Mouse (Mus musculus) central nervous system, embryonic 11.5 days (tissue): Measurements from ENCODE around the gene Olfr774. TPM values are rescaled to one million over a fixed set of nuclear protein-coding genes. Genes with fewer than 3 reads are reported as not detected.

Source experiments
- polyA plus RNA-seq: library from polyadenylated mRNA; depleted of rRNA; stranded (reverse); fragments of >200 nt; gene quantifications from 2 replicates; pipeline ENCODE4 v1.2.3, GENCODE M21; 2012; rRNA removed

Olfr774 gene
- polyA plus RNA-seq: not detected in 2 replicates

GRCm38 (mm10) chr10:129235904-129236303 lies at the start of gene Olfr774:
Olfr774 (plus strand) TSS chr10:129236204.

GRCm38 (mm10) chr10:129187319-129187718 lies 48.7 kb upstream of the Olfr774 start, which contains the start of gene Olfr773:
Olfr773 (minus strand) TSS chr10:129187419.

GRCm38 (mm10) chr10:129248112-129248511 lies 12.1 kb downstream of the Olfr774 start, which contains the start of gene Olfr775:
Olfr775 (plus strand) TSS chr10:129248412.

GRCm38 (mm10) chr10:129258827-129259226 lies 22.8 kb downstream of the Olfr774 start, which contains the start of gene Olfr776:
Olfr776 (plus strand) TSS chr10:129259127.

GRCm38 (mm10) chr10:129271081-129271535 lies 35.1 kb downstream of the Olfr774 start, which contains the start of gene Olfr777:
Olfr777 (minus strand) TSS chr10:129271485.

Other genes starting within 250 kb of the Olfr774 start
- not detected in 2 replicates for gene Olfr9, start 246.8 kb upstream of the Olfr774 start, polyA plus RNA-seq
- gene Olfr763, start 225.4 kb upstream of the Olfr774 start, polyA plus RNA-seq: not detected in 2 replicates
- gene Olfr764-ps1, start 196.3 kb upstream of the Olfr774 start, polyA plus RNA-seq: not detected in 2 replicates
- not detected in 2 replicates for gene Olfr765, start 186.2 kb upstream of the Olfr774 start, polyA plus RNA-seq
- gene Olfr766-ps1, start 167.2 kb upstream of the Olfr774 start, polyA plus RNA-seq: not detected in 2 replicates
- gene Olfr767, start 153.3 kb upstream of the Olfr774 start, polyA plus RNA-seq: not detected in 2 replicates
- gene Olfr768, start 136.8 kb upstream of the Olfr774 start, polyA plus RNA-seq: not detected in 2 replicates
- not detected in 2 replicates for gene Olfr769, start 118.3 kb upstream of the Olfr774 start, polyA plus RNA-seq
- not detected in 2 replicates for gene Olfr770, start 97.2 kb upstream of the Olfr774 start, polyA plus RNA-seq
- not detected in 2 replicates for gene Olfr771, start 71.5 kb upstream of the Olfr774 start, polyA plus RNA-seq
- gene Olfr772, start 58.3 kb upstream of the Olfr774 start, polyA plus RNA-seq: not detected in 2 replicates
- gene Olfr773, start 48.8 kb upstream of the Olfr774 start, polyA plus RNA-seq: not detected in 2 replicates
- not detected in 2 replicates for gene Olfr775, start 12.2 kb downstream of the Olfr774 start, polyA plus RNA-seq
- gene Olfr776, start 22.9 kb downstream of the Olfr774 start, polyA plus RNA-seq: not detected in 2 replicates
- not detected in 2 replicates for gene Olfr777, start 35.3 kb downstream of the Olfr774 start, polyA plus RNA-seq
- not detected in 2 replicates for gene Olfr780, start 81.9 kb downstream of the Olfr774 start, polyA plus RNA-seq
- not detected in 2 replicates for gene Olfr781, start 92.7 kb downstream of the Olfr774 start, polyA plus RNA-seq
- gene Olfr782, start 112.6 kb downstream of the Olfr774 start, polyA plus RNA-seq: not detected in 2 replicates
- gene Olfr784, start 147.9 kb downstream of the Olfr774 start, polyA plus RNA-seq: 0.04 TPM in 2 replicates
- not detected in 2 replicates for gene Olfr785, start 169.2 kb downstream of the Olfr774 start, polyA plus RNA-seq
- gene Olfr786, start 191.1 kb downstream of the Olfr774 start, polyA plus RNA-seq: not detected in 2 replicates
- gene Olfr787, start 225.7 kb downstream of the Olfr774 start, polyA plus RNA-seq: not detected in 2 replicates
- gene Olfr788, start 234.8 kb downstream of the Olfr774 start, polyA plus RNA-seq: not detected in 2 replicates
- gene Olfr789, start 248.5 kb downstream of the Olfr774 start, polyA plus RNA-seq: not detected in 2 replicates